Mouse (Mus musculus) CH12.LX (cell line): ENCODE data around the gene Hist1h3b. TPM values are rescaled to one million over a fixed set of nuclear protein-coding genes. Genes with fewer than 3 reads are reported as not detected.
"Not testable (repeated sequence)": the region's sequence is repeated elsewhere in the genome, so short reads cannot be mapped to it uniquely, and the experiment has no call there.

Source experiments
- DNase-seq: peaks from one replicate; pipeline ENCODE4 v3.0.0-alpha.2; 2013; ENCODE audit errors: extremely low read depth
- H3K27ac ChIP-seq: 2 replicates; pipeline ENCODE4 v1.5.1; 2012; ENCODE audit warnings: low read depth, mild to moderate bottlenecking, control low read depth, moderate library complexity; ENCODE audit not compliant: insufficient read depth
- H3K27me3 ChIP-seq: replicated peaks from 2 replicates; pipeline ENCODE3; 2012; ENCODE audit warnings: inconsistent platforms
- H3K36me3 ChIP-seq, 2 experiments: replicated peaks in 1 of 2; 2 replicates each; pipeline versions ENCODE3 to v1.6.1; 2012; ENCODE audit warnings: inconsistent platforms in 1 of 2, low read length in 1 of 2, mild to moderate bottlenecking in 1 of 2, mixed read lengths in 1 of 2, moderate library complexity in 1 of 2; ENCODE audit not compliant: control insufficient read depth in 1 of 2, insufficient read depth in 1 of 2
- H3K4me1 ChIP-seq, 2 experiments: 2 replicates each; pipeline ENCODE4 v1.6.1; 2012; ENCODE audit warnings: inconsistent platforms in 1 of 2, moderate library complexity in 1 of 2; ENCODE audit not compliant: insufficient read depth in 2 of 2, control insufficient read depth in 1 of 2
- H3K4me2 ChIP-seq: 2 replicates; pipeline ENCODE4 v1.6.1; 2012; ENCODE audit warnings: low read depth, mild to moderate bottlenecking, control low read depth; ENCODE audit not compliant: poor library complexity, insufficient read depth, severe bottlenecking
- H3K4me3 ChIP-seq, 3 experiments: fragments of 150-350 bp in 1 of 3; sonication (generic) in 1 of 3; replicated peaks in 1 of 3; 2 replicates each; pipeline versions ENCODE3 to v1.5.1; 2011 to 2012; ENCODE audit warnings: low read depth in 2 of 3, low read length in 2 of 3, mild to moderate bottlenecking in 2 of 3, moderate library complexity in 2 of 3, control low read depth in 1 of 3, improper control_type of control experiment in 1 of 3, inconsistent platforms in 1 of 3, mixed read lengths in 1 of 3; ENCODE audit not compliant: poor library complexity in 1 of 3
- H3K79me2 ChIP-seq: replicated peaks from 2 replicates; pipeline ENCODE4 v1.6.1; 2012; ENCODE audit warnings: mild to moderate bottlenecking, moderate library complexity; ENCODE audit not compliant: control insufficient read depth, poor library complexity, insufficient read depth, severe bottlenecking; ENCODE audit errors: extremely low read depth
- H3K9ac ChIP-seq: 2 replicates; pipeline ENCODE4 v1.6.1; 2012; ENCODE audit warnings: low read depth, mild to moderate bottlenecking, control low read depth, moderate library complexity; ENCODE audit not compliant: insufficient read depth
- H3K9me3 ChIP-seq: replicated peaks from 2 replicates; pipeline ENCODE3; 2012; ENCODE audit warnings: low read length, inconsistent platforms, mixed read lengths
- BHLHE40 ChIP-seq: IDR thresholded peaks from 2 replicates; pipeline ENCODE4 v1.6.1; 2011; ENCODE audit warnings: mild to moderate bottlenecking, low read depth, low read length, improper control_type of control experiment
- CHD1 ChIP-seq: IDR thresholded peaks from 2 replicates; pipeline ENCODE4 v1.6.1; 2012; ENCODE audit warnings: low read depth, low read length, improper control_type of control experiment, inconsistent platforms
- CHD2 ChIP-seq: IDR thresholded peaks from 2 replicates; pipeline ENCODE4 v1.6.1; 2011; ENCODE audit warnings: low read length, improper control_type of control experiment
- ELF1 ChIP-seq: IDR thresholded peaks from 2 replicates; pipeline ENCODE4 v1.6.1; 2014; ENCODE audit warnings: low read depth, mild to moderate bottlenecking, inconsistent platforms, low read length, improper control_type of control experiment
- GABPA ChIP-seq: IDR thresholded peaks from 2 replicates; pipeline ENCODE4 v1.6.1; 2012; ENCODE audit warnings: low read depth, low read length, improper control_type of control experiment, inconsistent platforms; ENCODE audit not compliant: insufficient replicate concordance
- IRF4 ChIP-seq: IDR thresholded peaks from 2 replicates; pipeline ENCODE4 v1.6.1; 2014; ENCODE audit warnings: low read depth, mild to moderate bottlenecking, inconsistent platforms, low read length, improper control_type of control experiment
- MAFK ChIP-seq: IDR thresholded peaks from 2 replicates; pipeline ENCODE4 v1.6.1; 2011; ENCODE audit warnings: low read length, improper control_type of control experiment; ENCODE audit not compliant: insufficient replicate concordance
- MAX ChIP-seq: IDR thresholded peaks from 2 replicates; pipeline ENCODE4 v1.6.1; 2011; ENCODE audit warnings: low read length, improper control_type of control experiment
- MAZ ChIP-seq: IDR thresholded peaks from 2 replicates; pipeline ENCODE4 v1.6.1; 2012; ENCODE audit warnings: low read depth, mild to moderate bottlenecking, inconsistent platforms, low read length, improper control_type of control experiment, moderate library complexity
- MEF2A ChIP-seq: IDR thresholded peaks from 2 replicates; pipeline ENCODE4 v1.6.1; 2014; ENCODE audit warnings: low read depth, mild to moderate bottlenecking, inconsistent platforms, low read length, improper control_type of control experiment, borderline replicate concordance
- MXI1 ChIP-seq: IDR thresholded peaks from 2 replicates; pipeline ENCODE4 v1.6.1; 2011; ENCODE audit warnings: mild to moderate bottlenecking, low read depth, low read length, improper control_type of control experiment
- MYC ChIP-seq: IDR thresholded peaks from 2 replicates; pipeline ENCODE4 v1.6.1; 2011; ENCODE audit warnings: low read depth, mild to moderate bottlenecking, improper control_type of control experiment, low read length
- NELFE ChIP-seq: IDR thresholded peaks from 2 replicates; pipeline ENCODE4 v1.6.1; 2011; ENCODE audit warnings: low read depth, low read length, improper control_type of control experiment
- NRF1 ChIP-seq: IDR thresholded peaks from 2 replicates; pipeline ENCODE4 v1.6.1; 2014; ENCODE audit warnings: low read depth, mild to moderate bottlenecking, inconsistent platforms, low read length, improper control_type of control experiment, moderate library complexity
- POLR2A ChIP-seq: IDR thresholded peaks from 2 replicates; pipeline ENCODE4 v1.6.1; 2011; ENCODE audit warnings: low read depth, mild to moderate bottlenecking, improper control_type of control experiment, low read length
- POLR2AphosphoS2 ChIP-seq: IDR thresholded peaks from 2 replicates; pipeline ENCODE4 v1.6.1; 2011; ENCODE audit warnings: low read depth, low read length, improper control_type of control experiment
- RCOR1 ChIP-seq: conservative IDR thresholded peaks from 2 replicates; pipeline ENCODE4 v1.6.1; 2012; ENCODE audit warnings: low read depth, mild to moderate bottlenecking, inconsistent platforms, low read length, improper control_type of control experiment
- SIN3A ChIP-seq: IDR thresholded peaks from 2 replicates; pipeline ENCODE4 v1.6.1; 2012; ENCODE audit warnings: low read length, improper control_type of control experiment, inconsistent platforms
- TBP ChIP-seq: conservative IDR thresholded peaks from 2 replicates; pipeline ENCODE4 v1.6.1; 2011; ENCODE audit warnings: low read depth, low read length, improper control_type of control experiment
- TCF12 ChIP-seq: IDR thresholded peaks from 2 replicates; pipeline ENCODE4 v1.6.1; 2014; ENCODE audit warnings: low read depth, mild to moderate bottlenecking, inconsistent platforms, low read length, improper control_type of control experiment
- UBTF ChIP-seq: IDR thresholded peaks from 2 replicates; pipeline ENCODE4 v1.6.1; 2012; ENCODE audit warnings: low read depth, mild to moderate bottlenecking, inconsistent platforms, low read length, improper control_type of control experiment, moderate library complexity
- ZMIZ1 ChIP-seq: IDR thresholded peaks from 2 replicates; pipeline ENCODE4 v1.6.1; 2012; ENCODE audit warnings: low read depth, mild to moderate bottlenecking, inconsistent platforms, low read length, improper control_type of control experiment
- dilution Hi-C: fragments of 300-500 bp; cut with MboI; formaldehyde crosslinking; loops from 2 replicates; pipeline ENCODE4 v1.14.3; 2020; ENCODE audit warnings: low sequenced_read_pairs; ENCODE audit not compliant: extremely low pct_unique_long_range_greater_than_20kb, extremely low pct_ligation_motif_present
- in situ Hi-C: fragments of 300-500 bp; cut with MboI; formaldehyde crosslinking; loops from 3 replicates; pipeline ENCODE4 v1.14.3; 2019; ENCODE audit warnings: low sequenced_read_pairs, low pct_ligation_motif_present, low pct_unique_long_range_greater_than_20kb, mixed read lengths
- polyA plus RNA-seq: library from polyadenylated mRNA; unstranded; fragments of >175 nt; gene quantifications from 2 replicates; pipeline ENCODE4 v1.2.1, GENCODE M21; 2012; ENCODE audit warnings: low read depth; ENCODE audit not compliant: insufficient read length
- total RNA-seq, 2 experiments: library from RNA; depleted of rRNA; stranded (reverse); fragments of 300-350 nt in 1 of 2; fragments of >200 nt in 1 of 2; gene quantifications; 2 replicates each; pipeline ENCODE4 v1.2.3; 2012 to 2014

The Hist1h3b gene
- total and polyA plus RNA-seq, 3 experiments = 5.5 to 2,096 (median 44.0) TPM

DNA sequence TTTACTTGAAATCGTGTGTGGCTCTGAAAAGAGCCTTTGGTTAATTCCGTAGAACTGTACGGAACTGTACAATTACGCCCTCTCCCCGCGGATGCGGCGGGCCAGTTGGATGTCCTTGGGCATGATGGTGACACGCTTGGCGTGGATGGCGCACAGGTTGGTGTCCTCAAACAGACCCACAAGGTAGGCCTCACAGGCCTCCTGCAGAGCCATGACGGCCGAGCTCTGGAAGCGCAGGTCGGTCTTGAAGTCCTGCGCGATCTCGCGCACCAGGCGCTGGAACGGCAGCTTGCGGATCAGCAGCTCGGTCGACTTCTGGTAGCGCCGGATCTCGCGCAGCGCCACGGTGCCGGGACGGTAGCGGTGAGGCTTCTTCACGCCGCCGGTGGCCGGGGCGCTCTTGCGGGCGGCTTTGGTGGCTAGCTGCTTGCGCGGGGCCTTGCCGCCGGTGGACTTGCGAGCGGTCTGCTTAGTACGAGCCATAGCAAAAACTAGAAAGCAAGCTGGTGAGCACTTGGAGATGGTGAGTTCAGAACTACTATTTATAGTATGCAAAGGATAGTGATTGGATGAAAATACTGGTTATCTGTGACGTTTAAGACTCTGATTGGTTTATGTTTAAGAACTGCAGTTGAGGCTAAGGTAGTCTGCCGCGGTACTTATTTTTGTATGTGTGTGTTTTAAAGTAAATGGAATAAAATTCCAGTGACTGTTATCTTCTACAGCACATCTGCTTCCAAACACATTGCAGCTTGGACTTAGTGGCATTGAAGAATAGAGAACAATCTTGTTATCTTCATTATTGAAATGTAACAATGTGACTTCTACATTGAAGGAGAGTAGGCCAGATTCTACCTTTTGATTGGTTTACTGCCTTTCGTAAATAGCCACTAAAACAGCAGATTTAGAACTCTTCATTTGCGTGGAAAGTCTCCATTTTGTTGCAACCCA is 10.1 kb downstream of the Hist1h3b start, which contains the start of gene Hist1h3a:
Gene Hist1h3a (minus strand): TSS at position 516 of the 951 bp plus-strand sequence.
- H3K36me3 ChIP-seq, H3K27me3 ChIP-seq, H3K79me2 ChIP-seq, dilution Hi-C loops, H3K9me3 ChIP-seq: not testable (repeated sequence)
- H3K4me3 ChIP-seq = peak within 1 kb of the TSS; percentile 13 to 59 (median 40)
- peak within 1 kb of the TSS; percentile 99 for H3K9ac ChIP-seq
- DNase-seq = peak; percentile 89
- H3K4me2 ChIP-seq = peak within 1 kb of the TSS; percentile 98
- H3K4me1 ChIP-seq = peaks cover 3 to 44% of the 10 kb centered on the region in 2 experiments; a peak in 3 of 4 replicates
- H3K27ac ChIP-seq = peak within 1 kb of the TSS; percentile 97
- in situ Hi-C loops = loop anchor here (25.0 kb wide), 1 partner anchor 1725 kb away; the partner anchor contains the start of genes Hist1h2ag, Hist1h2ah, Hist1h2bj and Hist1h2bk
- peak; percentile 98 for TF ChIP-seq POLR2AphosphoS2
- peak; percentile 92; the same call in 1 of the 2 replicates for TF ChIP-seq CHD1
- TF ChIP-seq ZMIZ1 = peak; percentile 100
- 0 out of 2 replicates have a peak, but pooled peaks have one; percentile 24 for TF ChIP-seq RCOR1
- TF ChIP-seq MAX = peak; percentile 70
- TF ChIP-seq TCF12 = peak; percentile 79
- peak; percentile 51; the same call in 1 of the 2 replicates for TF ChIP-seq MYC
- peak; percentile 95 for TF ChIP-seq UBTF
- TF ChIP-seq POLR2A = peak; percentile 96
- TF ChIP-seq ELF1 = peak; percentile 3; the same call in 1 of the 2 replicates
- peak; percentile 88 for TF ChIP-seq CHD2
- peak; percentile 19; the same call in 1 of the 2 replicates for TF ChIP-seq IRF4
- TF ChIP-seq TBP = peak; percentile 99
- TF ChIP-seq SIN3A = 0 out of 2 replicates have a peak, but pooled peaks have one; percentile 37
- TF ChIP-seq NELFE = peak; percentile 99

DNA sequence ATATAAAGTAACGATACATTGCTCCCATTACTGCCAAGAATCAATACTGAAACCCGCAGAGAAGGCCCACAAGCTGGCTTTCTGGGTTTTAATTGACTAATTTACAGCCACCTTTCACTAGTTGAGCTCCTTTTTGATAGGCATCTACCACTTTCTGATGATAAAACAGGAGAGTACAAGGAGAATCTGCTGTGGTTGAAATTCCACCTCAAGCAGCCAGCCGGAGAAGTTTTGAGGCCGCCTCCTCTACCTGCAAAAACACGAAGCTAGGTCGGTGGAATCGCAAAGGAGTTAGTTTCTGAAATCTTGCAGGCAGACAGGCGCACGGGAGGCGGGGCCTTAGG is 11.1 kb downstream of the Hist1h3b start:
- Histone ChIP-seq H3K27ac (peak overlapping the region; percentile 88), H3K36me3 (no peaks in the 10 kb centered on the region), H3K4me2 (peak overlapping the region; percentile 98), H3K79me2 (no peaks in the 10 kb centered on the region), H3K9ac (peak overlapping the region; percentile 99), H3K9me3 (no peaks in the 10 kb centered on the region), H3K27me3 (no peaks in the 10 kb centered on the region), H3K4me1 (peaks cover 3 to 34% of the 10 kb centered on the region in 2 experiments; a peak in 3 of 4 replicates), H3K4me3 (peak overlapping the region; percentile 6 to 37 (median 36))
- in situ Hi-C loops = loop anchor here (25.0 kb wide), 1 partner anchor 1726 kb away; the partner anchor contains the start of genes Hist1h2ag, Hist1h2ah, Hist1h2bj and Hist1h2bk
- dilution Hi-C loops = no loop called here
- DNase-seq = no peak
- TF ChIP-seq BHLHE40 = no peak
- 0 out of 2 replicates have a peak, but pooled peaks have one; percentile 54 for TF ChIP-seq MYC
- no peak for TF ChIP-seq ELF1
- TF ChIP-seq MXI1 = peak; percentile 50
- no peak for TF ChIP-seq GABPA
- no peak for TF ChIP-seq MEF2A
- peak; percentile 66; the same call in 1 of the 2 replicates for TF ChIP-seq MAZ
- 0 out of 2 replicates have a peak, but pooled peaks have one; percentile 36 for TF ChIP-seq MAFK
- TF ChIP-seq NRF1 = peak; percentile 40
- peak; percentile 31; the same call in 1 of the 2 replicates for TF ChIP-seq IRF4
- TF ChIP-seq CHD2 = 0 out of 2 replicates have a peak, but pooled peaks have one; percentile 49
